Mouse (Mus musculus): ENCODE results near the gene Il24. TPM values are rescaled to one million over a fixed set of nuclear protein-coding genes. Genes with fewer than 3 reads are reported as not detected.

The Il24 gene
- polyA plus RNA-seq, 1 experiment from 2014 or later = not detected

DNA sequence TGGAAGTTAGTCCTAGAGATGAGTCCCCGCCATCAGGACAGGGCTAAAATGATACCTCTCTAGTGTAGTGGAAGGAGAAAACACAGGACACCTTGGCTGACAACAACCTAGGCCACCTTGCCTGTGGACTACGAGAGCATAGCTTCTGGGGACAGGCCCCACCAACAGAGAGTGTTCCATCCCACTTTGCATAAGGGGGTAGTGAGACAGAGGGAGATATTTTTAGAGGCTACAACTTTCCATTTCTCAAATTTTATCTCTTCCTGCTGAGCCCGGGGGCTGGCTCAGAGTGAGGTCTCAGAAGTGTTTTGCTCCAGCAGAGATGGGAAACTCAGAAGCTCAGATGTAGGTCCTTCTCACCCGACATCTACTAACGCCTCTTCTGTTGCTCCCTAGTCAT is 36.8 kb downstream of the Il24 start:
- H3K36me3 ChIP-seq (replicated peaks) = no peaks in the 10 kb centered on the region
- H3K4me2 ChIP-seq = no peak overlapping the region
- no peaks in the 10 kb centered on the region for H3K9me3 ChIP-seq (replicated peaks)
- ATAC-seq (ENCODE audit: insufficient read depth) = no peak
- no peaks in the 10 kb centered on the region for H3K27me3 ChIP-seq
- no peak overlapping the region for H3K27ac ChIP-seq (replicated peaks)
- 47% methylated on average over 5 of the region's 5 CpGs for WGBS (ENCODE audit: insufficient replicate concordance)
- H3K9ac ChIP-seq = no peak overlapping the region
- H3K4me3 ChIP-seq (replicated peaks) = no peak overlapping the region
- no peaks in the 10 kb centered on the region for H3K4me1 ChIP-seq (replicated peaks)

DNA sequence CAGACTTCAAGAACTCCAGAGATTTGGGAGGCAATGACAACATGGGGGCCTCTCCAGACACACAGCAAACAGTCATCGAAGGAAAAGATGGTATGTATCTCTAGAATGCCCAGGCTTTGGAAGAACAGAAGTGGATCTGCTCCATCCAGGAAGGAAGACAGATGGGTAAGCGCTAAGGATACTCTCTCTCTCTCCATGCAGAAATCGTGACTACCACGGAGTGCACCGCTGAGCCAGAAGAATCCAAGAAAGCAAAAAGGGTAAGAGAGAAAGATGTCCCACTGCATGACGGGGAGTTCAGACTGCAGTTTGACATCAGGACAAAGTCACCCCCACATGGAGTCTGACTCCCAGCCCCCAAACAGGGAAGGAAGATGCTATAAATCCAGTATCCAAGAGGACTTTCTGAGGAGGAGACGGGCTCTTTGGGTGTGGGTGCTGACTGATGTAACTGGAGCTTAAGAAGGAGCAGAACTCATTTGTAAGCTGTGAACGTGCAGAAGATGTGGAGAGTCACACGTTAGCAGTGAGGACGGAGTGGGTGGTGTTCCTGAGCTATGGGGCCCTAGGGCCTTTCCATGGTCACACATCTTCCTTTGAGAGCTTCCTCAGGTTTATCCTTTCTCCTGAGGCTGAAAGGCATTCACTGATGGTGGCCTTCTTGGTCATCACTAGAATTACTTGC is 37.6 kb downstream of the Il24 start:
- Histone ChIP-seq H3K9ac (no peak overlapping the region), H3K36me3 (replicated peaks) (no peaks in the 10 kb centered on the region), H3K4me3 (replicated peaks) (no peak overlapping the region), H3K27ac (replicated peaks) (no peak overlapping the region), H3K9me3 (replicated peaks) (no peaks in the 10 kb centered on the region), H3K27me3 (no peaks in the 10 kb centered on the region), H3K4me1 (replicated peaks) (no peaks in the 10 kb centered on the region), H3K4me2 (no peak overlapping the region)
- whole genome bisulfite sequencing (ENCODE audit: insufficient replicate concordance) = 74% methylated on average over 10 of the region's 10 CpGs
- ATAC-seq (ENCODE audit: insufficient read depth) = no peak

DNA sequence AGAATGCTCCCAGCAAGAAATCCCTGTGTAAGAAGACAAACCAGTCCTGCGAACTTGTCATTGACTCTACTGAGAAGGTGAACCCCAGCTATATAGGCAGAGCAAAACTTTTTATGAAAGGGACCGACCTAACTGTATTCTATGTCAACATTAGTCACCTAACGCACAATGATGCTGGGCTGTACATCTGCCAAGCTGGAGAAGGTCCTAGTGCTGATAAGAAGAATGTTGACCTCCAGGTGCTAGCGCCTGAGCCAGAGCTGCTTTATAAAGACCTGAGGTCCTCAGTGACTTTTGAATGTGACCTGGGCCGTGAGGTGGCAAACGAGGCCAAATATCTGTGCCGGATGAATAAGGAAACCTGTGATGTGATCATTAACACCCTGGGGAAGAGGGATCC is 42.7 kb downstream of the Il24 start:
- ATAC-seq (ENCODE audit: insufficient read depth) = no peak
- no peak overlapping the region for H3K4me2 ChIP-seq

DNA sequence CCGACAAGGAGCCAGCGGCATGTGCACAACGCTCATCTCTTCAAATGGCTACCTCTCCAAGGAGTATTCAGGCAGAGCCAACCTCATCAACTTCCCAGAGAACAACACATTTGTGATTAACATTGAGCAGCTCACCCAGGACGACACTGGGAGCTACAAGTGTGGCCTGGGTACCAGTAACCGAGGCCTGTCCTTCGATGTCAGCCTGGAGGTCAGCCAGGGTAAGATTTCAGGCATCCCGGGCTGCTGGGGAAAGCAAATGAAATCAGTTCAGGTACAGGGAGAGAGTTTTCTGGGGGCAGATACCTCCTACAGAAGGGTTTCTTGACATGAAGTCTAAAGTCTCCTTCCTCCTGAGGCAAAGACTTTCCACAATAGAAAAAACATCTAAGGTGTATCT is 45.6 kb downstream of the Il24 start:
- Histone ChIP-seq H3K27me3 (no peaks in the 10 kb centered on the region), H3K4me2 (no peak overlapping the region), H3K4me3 (replicated peaks) (no peak overlapping the region), H3K4me1 (replicated peaks) (0 out of 2 replicates have a peak, but pooled peaks cover 2% of the 10 kb centered on the region), H3K9ac (no peak overlapping the region), H3K27ac (replicated peaks) (no peak overlapping the region), H3K9me3 (replicated peaks) (no peaks in the 10 kb centered on the region), H3K36me3 (replicated peaks) (no peaks in the 10 kb centered on the region)
- 71% methylated on average over 7 of the region's 7 CpGs for WGBS (ENCODE audit: insufficient replicate concordance)
- no peak for ATAC-seq (ENCODE audit: insufficient read depth)

More for the DNA sequence above, 42.7 kb downstream of the Il24 start:
- Histone ChIP-seq H3K4me3 (replicated peaks) (no peak overlapping the region), H3K4me1 (replicated peaks) (0 out of 2 replicates have a peak, but pooled peaks cover 2% of the 10 kb centered on the region), H3K9ac (no peak overlapping the region), H3K9me3 (replicated peaks) (no peaks in the 10 kb centered on the region), H3K36me3 (replicated peaks) (no peaks in the 10 kb centered on the region), H3K27me3 (no peaks in the 10 kb centered on the region), H3K27ac (replicated peaks) (no peak overlapping the region)
- 68% methylated on average over 7 of the region's 7 CpGs for WGBS (ENCODE audit: insufficient replicate concordance)

DNA sequence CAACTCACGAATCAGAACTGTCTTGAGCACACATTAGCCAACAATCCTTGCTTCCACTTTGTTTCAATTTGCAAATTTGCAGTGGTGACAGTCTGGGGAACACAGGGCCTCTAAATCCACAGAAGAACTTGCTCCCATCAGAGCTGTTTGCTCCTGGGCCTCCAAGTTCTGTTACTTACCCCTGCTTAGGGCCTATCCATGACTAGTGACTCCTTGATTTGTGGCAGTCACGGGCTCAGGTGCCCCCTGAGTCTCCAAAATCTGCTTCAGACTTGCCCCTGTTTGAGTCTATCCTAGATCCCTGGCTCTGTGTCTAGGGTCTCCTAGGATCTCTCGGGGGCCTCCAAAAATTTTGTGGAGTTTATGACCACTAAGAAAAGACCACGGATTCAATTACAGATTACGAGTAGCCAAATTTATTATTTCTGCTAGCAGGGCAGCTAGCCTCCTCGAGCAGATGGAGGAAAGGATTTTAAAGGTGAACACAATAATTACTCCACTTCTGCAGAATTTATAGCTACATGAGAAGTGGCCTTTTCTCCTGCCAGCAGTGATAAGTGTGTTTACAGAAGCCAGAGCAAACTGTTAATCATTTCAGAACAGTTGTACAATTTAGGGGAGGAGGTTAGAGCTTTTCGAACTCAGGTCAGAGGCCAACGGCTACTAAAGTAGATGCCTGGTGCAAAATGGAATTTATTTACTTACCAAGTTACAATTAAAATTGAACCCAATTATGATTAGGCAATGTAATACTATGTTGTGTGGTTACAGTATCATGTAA is 46.5 kb downstream of the Il24 start:
- Histone ChIP-seq H3K4me2 (no peak overlapping the region), H3K27me3 (no peaks in the 10 kb centered on the region), H3K36me3 (replicated peaks) (no peaks in the 10 kb centered on the region), H3K27ac (replicated peaks) (peak overlapping the region; percentile 64), H3K4me1 (replicated peaks) (0 out of 2 replicates have a peak, but pooled peaks cover 2% of the 10 kb centered on the region), H3K9me3 (replicated peaks) (no peaks in the 10 kb centered on the region), H3K9ac (no peak overlapping the region), H3K4me3 (replicated peaks) (no peak overlapping the region)
- ATAC-seq (ENCODE audit: insufficient read depth) = peak; percentile 63
- 47% methylated on average over 8 of the region's 8 CpGs for WGBS (ENCODE audit: insufficient replicate concordance)

DNA sequence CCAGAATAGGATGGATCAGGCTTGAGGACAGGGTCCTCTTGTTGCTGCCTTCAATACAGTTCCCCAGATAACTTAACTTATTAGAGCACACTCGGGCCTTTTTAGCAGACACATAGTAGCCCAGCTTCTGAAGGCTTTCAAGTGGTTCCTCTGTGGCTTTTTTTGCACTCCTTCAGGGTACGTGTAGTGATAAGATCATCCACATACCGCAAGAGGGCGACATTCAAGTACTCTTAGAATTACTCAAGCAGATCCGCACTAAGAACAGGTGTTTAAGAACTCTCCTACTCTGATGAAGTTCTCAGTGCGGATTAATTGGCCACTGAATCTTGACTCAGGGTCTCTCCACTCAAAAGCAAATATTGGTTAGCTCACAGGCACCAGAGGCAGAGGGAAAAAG is 49.0 kb downstream of the Il24 start:
- no peak for ATAC-seq (ENCODE audit: insufficient read depth)
- H3K4me1 ChIP-seq (replicated peaks) = 0 out of 2 replicates have a peak, but pooled peaks cover 2% of the 10 kb centered on the region
- no peak overlapping the region for H3K9ac ChIP-seq
- H3K27me3 ChIP-seq = no peaks in the 10 kb centered on the region
- no peak overlapping the region for H3K4me2 ChIP-seq
- H3K27ac ChIP-seq (replicated peaks) = no peak overlapping the region
- WGBS (ENCODE audit: insufficient replicate concordance) = 24% methylated on average over 6 of the region's 6 CpGs
- H3K36me3 ChIP-seq (replicated peaks) = no peaks in the 10 kb centered on the region
- no peaks in the 10 kb centered on the region for H3K9me3 ChIP-seq (replicated peaks)
- H3K4me3 ChIP-seq (replicated peaks) = no peak overlapping the region

DNA sequence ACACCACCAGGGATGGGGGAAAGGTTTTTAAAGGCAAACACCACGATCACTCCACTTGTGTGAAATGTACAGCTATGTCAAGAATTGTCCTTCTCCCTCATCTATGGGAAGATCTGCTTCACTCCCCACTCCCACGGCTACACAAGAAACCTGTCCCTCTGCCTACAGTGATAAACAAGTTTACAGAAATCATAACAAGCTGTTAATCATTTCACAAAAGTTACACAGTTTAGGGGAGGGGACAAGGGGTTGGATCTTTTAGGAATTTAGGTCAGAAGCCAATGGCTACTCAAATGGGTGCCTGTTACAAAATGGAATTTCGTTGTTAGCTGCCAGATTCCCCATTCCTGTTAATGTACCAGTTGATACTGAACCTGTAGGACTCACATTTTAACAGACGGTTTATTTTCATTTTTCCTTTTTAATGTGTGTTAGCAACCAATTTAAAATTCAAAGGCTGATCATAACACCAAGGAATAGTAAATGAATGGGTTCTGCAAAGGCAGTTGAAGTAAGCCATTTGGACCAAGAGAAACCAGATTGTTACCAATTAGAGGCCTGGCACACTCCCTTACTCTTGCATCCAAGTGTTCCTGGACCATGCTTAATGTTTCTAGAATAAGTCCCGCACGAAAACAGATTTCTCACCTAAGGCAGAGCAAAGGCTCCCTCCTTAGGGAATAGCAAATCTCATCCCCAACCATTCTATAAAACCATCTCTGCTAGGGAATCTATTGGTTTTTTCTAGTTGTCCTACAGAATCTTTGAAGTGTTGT is 51.9 kb downstream of the Il24 start:
- no peak overlapping the region for H3K27ac ChIP-seq (replicated peaks)

DNA sequence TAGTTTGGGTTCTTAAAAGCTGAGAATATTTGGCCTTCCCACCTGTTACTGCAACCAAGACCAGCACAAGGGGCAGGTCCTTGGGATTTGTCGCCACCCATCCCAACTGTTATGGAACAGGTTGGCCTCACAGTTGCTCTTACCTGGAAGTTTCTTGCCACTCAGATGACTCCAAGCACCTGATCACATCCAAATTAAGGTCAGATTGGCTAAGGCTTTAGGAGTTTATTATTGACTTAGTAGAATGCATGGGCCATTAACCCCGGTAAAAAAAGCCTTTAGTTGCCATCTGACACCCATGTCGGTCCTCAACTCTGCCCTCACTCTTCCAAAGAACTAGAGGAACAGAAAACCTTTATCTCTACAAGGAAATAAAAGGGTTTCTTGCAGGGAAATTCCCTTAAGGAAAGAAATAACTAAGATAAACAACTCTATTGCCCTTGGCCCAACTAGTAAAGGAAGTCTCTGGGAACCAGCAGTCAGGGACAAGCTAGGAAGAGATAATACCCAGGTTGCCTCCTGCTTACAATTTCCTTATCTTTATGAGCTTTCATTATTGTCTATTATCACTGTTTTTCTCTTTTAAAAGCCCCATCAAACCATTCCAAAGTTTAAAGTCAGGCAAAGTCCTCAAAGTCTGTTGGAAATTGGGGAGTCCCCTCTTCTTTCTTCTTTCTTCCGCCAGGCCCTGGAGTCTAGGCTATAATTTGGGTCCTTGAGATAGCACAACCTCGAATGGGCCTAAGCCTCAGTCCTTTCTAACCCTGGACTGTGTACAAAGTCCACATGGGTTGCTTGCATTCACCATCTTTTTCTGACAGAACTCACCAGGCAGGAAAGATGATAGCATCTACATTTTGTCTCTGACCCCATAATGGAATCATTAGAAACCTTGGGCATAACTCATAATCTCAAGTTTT is 54.8 kb downstream of the Il24 start:
- Histone ChIP-seq H3K9ac (no peak overlapping the region), H3K27ac (replicated peaks) (no peak overlapping the region), H3K9me3 (replicated peaks) (no peaks in the 10 kb centered on the region), H3K27me3 (no peaks in the 10 kb centered on the region), H3K36me3 (replicated peaks) (no peaks in the 10 kb centered on the region), H3K4me2 (no peak overlapping the region), H3K4me1 (replicated peaks) (no peaks in the 10 kb centered on the region), H3K4me3 (replicated peaks) (no peak overlapping the region)
- ATAC-seq (ENCODE audit: insufficient read depth) = no peak
- 56% methylated on average over 5 of the region's 5 CpGs for WGBS (ENCODE audit: insufficient replicate concordance)

More for the DNA sequence above, 51.9 kb downstream of the Il24 start:
- Histone ChIP-seq H3K4me2 (no peak overlapping the region), H3K9ac (no peak overlapping the region), H3K27me3 (no peaks in the 10 kb centered on the region), H3K4me3 (replicated peaks) (no peak overlapping the region), H3K4me1 (replicated peaks) (no peaks in the 10 kb centered on the region), H3K9me3 (replicated peaks) (no peaks in the 10 kb centered on the region), H3K36me3 (replicated peaks) (no peaks in the 10 kb centered on the region)
- peak; percentile 28; the same call in 1 of the 2 replicates for ATAC-seq (ENCODE audit: insufficient read depth)
- WGBS (ENCODE audit: insufficient replicate concordance) = 58% methylated on average over 6 of the region's 6 CpGs

Measured in liver, embryonic 15.5 days (tissue).